Mouse (Mus musculus): ENCODE data around the gene Ccdc6. TPM values are rescaled to one million over a fixed set of nuclear protein-coding genes. Genes with fewer than 3 reads are reported as not detected.

Ccdc6 gene
- polyA plus RNA-seq, 1 experiment from 2014 or later, result 19.1 TPM

- H3K9me3 ChIP-seq (ENCODE audit: control insufficient read depth, low read length), result no peaks in the 10 kb centered on the region
- no peak overlapping the region for H3K4me2 ChIP-seq
- no peak overlapping the region for H3K9ac ChIP-seq (ENCODE audit: low read depth, low read length)
- no peak overlapping the region for H3K27ac ChIP-seq (ENCODE audit: low read depth, low read length)
- no peaks in the 10 kb centered on the region; the same call in 1 of the 2 replicates for H3K27me3 ChIP-seq (replicated peaks; ENCODE audit: control insufficient read depth, insufficient read depth, low read length)
- no peak overlapping the region for H3K4me3 ChIP-seq (ENCODE audit: low read depth, low read length)
- H3K4me1 ChIP-seq (replicated peaks; ENCODE audit: control insufficient read depth, insufficient read depth, low read length), result no peaks in the 10 kb centered on the region
- DNase-seq (ENCODE audit: low spot score) (no peak), ATAC-seq (replicated peaks; ENCODE audit: low FRiP score) (no peak)
- H3K36me3 ChIP-seq (ENCODE audit: control insufficient read depth, insufficient read depth, low read length), result no peaks in the 10 kb centered on the region
- 57% methylated on average over 2 of the region's 2 CpGs for WGBS
Observed at GRCm38 (mm10) chr10:70237936-70238335, 141.0 kb downstream of the Ccdc6 start.

Other genes starting within 250 kb of the Ccdc6 start
- 0.67 and 0.96 TPM in 2 replicates for gene Mrln, start 107.5 kb downstream of the Ccdc6 start, polyA plus RNA-seq (2014; fragmentation: Nextera tagmentation; extraction: Ambion mirVana)
- 0.64 and 1.0 TPM in 2 replicates for gene Slc16a9, start 148.0 kb downstream of the Ccdc6 start, polyA plus RNA-seq (2014; fragmentation: Nextera tagmentation; extraction: Ambion mirVana)